Mouse (Mus musculus): ENCODE results near the gene Syngr3.
A peak's percentile ranks its signal among the peaks of the same experiment; 100 is the strongest.
"Not testable (repeated sequence)": the region's sequence is repeated elsewhere in the genome, so short reads cannot be mapped to it uniquely, and the experiment has no call there.

The Syngr3 gene

GRCm38 (mm10) chr17:24676877-24677276 is 12.9 kb downstream of the Syngr3 start:
- DNase-seq (ENCODE audit: inconsistent ontology term) = no peak

- DNase-seq (ENCODE audit: inconsistent ontology term) = peak; percentile 30
Observed at GRCm38 (mm10) chr17:24676187-24676586, 13.6 kb downstream of the Syngr3 start.

- DNase-seq (ENCODE audit: inconsistent ontology term) = no peak
Observed at GRCm38 (mm10) chr17:24674277-24674676, 15.5 kb downstream of the Syngr3 start.

GRCm38 (mm10) chr17:24672141-24672540 is 17.6 kb downstream of the Syngr3 start:
- peak; percentile 66 for DNase-seq (ENCODE audit: inconsistent ontology term)

- DNase-seq (ENCODE audit: inconsistent ontology term) = no peak
Observed at GRCm38 (mm10) chr17:24671346-24671745, 18.4 kb downstream of the Syngr3 start.

GRCm38 (mm10) chr17:24670246-24670844 is 19.4 kb downstream of the Syngr3 start:
- no peak for DNase-seq (ENCODE audit: inconsistent ontology term)

GRCm38 (mm10) chr17:24669545-24670245 is 20.1 kb downstream of the Syngr3 start, which contains the start of gene Zfp598:
Zfp598 (plus strand) TSS chr17:24669687.
- peak; percentile 94 for DNase-seq (ENCODE audit: inconsistent ontology term)

GRCm38 (mm10) chr17:24669214-24669544 is 20.6 kb downstream of the Syngr3 start:
- DNase-seq (ENCODE audit: inconsistent ontology term) = not testable (repeated sequence)

GRCm38 (mm10) chr17:24667416-24667815 is 22.3 kb downstream of the Syngr3 start:
- DNase-seq (ENCODE audit: inconsistent ontology term) = no peak

GRCm38 (mm10) chr17:24667011-24667410 is 22.7 kb downstream of the Syngr3 start:
- not testable (repeated sequence) for DNase-seq (ENCODE audit: inconsistent ontology term)

- DNase-seq (ENCODE audit: inconsistent ontology term) = peak; percentile 51
Observed at GRCm38 (mm10) chr17:24658017-24658758, 31.6 kb downstream of the Syngr3 start, which contains the start of gene Npw. Npw (minus strand) TSS chr17:24658457.

GRCm38 (mm10) chr17:24654969-24655368 is 34.8 kb downstream of the Syngr3 start:
- DNase-seq (ENCODE audit: inconsistent ontology term) = no peak

GRCm38 (mm10) chr17:24653967-24654710 is 35.6 kb downstream of the Syngr3 start:
- DNase-seq (ENCODE audit: inconsistent ontology term) = peak; percentile 79

GRCm38 (mm10) chr17:24651835-24652234 is 37.9 kb downstream of the Syngr3 start:
- DNase-seq (ENCODE audit: inconsistent ontology term) = no peak

GRCm38 (mm10) chr17:24650766-24651165 is 39.0 kb downstream of the Syngr3 start:
- DNase-seq (ENCODE audit: inconsistent ontology term) = no peak

- peak; percentile 75 for DNase-seq (ENCODE audit: inconsistent ontology term)
Observed at GRCm38 (mm10) chr17:24650070-24650616, 39.6 kb downstream of the Syngr3 start, which contains the start of gene Slc9a3r2. Slc9a3r2 (minus strand) TSS chr17:24650327.

GRCm38 (mm10) chr17:24649581-24650069 is 40.1 kb downstream of the Syngr3 start:
- DNase-seq (ENCODE audit: inconsistent ontology term) = peak; percentile 58

- no peak for DNase-seq (ENCODE audit: inconsistent ontology term)
Observed at GRCm38 (mm10) chr17:24648731-24649377, 40.9 kb downstream of the Syngr3 start.

- DNase-seq (ENCODE audit: inconsistent ontology term) = no peak
Observed at GRCm38 (mm10) chr17:24647493-24647892, 42.3 kb downstream of the Syngr3 start.

- DNase-seq (ENCODE audit: inconsistent ontology term) = no peak
Observed at GRCm38 (mm10) chr17:24646381-24646780, 43.4 kb downstream of the Syngr3 start.

- no peak for DNase-seq (ENCODE audit: inconsistent ontology term)
Observed at GRCm38 (mm10) chr17:24645916-24646315, 43.8 kb downstream of the Syngr3 start.

Data from Muller cell, postnatal 12 days (primary cell).